Mouse (Mus musculus): Measurements from ENCODE around the gene Crlf1.
"Not testable (repeated sequence)": the region's sequence is repeated elsewhere in the genome, so short reads cannot be mapped to it uniquely, and the experiment has no call there.

Crlf1 gene

DNA sequence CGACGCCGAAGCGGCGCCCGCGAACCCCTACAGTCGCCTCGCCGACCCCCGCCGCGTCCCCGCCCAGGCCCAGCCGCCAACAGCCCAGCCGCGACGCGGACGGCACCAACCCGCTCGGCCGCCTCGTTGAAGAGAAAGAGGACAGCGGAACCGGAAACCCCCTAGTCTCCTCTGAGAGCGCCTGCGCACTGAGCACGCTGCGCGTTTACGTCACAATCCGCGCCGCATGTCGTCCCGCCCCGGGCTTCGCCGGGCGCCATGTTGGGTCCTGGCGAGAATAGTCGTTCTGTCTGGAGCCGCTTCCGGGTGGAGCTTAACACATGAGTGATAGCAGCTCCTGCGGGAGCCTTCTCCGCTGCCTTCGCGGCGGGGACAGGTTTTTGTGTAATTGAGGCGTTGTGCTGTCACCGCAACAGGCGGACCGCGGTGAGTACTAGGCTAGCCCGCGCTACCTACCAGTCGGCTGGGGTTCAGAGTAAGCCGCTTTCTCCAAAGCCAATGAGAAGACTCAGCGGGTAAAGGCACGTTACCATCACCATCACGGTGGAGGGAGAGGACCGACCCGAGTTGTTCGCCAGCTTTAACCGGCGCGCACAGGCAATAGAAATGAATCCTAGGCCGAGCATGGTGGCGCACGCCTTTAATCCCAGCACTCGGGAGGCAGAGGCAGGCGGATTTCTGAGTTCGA, 17.4 kb downstream of the Crlf1 start, which contains the start of gene Uba52:
Gene Uba52 (minus strand): TSS at position 574 of the 688 bp plus-strand sequence.
- in situ Hi-C loops (cut with MboI; ENCODE audit: low pct_unique_long_range_greater_than_20kb in 1 of 2, low sequenced_read_pairs in 2 of 2, unreplicated experiment in 1 of 2): no loop called here

- in situ Hi-C loops (cut with MboI; ENCODE audit: low pct_unique_long_range_greater_than_20kb in 1 of 2, low sequenced_read_pairs in 2 of 2, unreplicated experiment in 1 of 2): not testable (repeated sequence)
Measured at GRCm38 (mm10) chr8:70511174-70511573, 18.2 kb downstream of the Crlf1 start.

- in situ Hi-C loops (cut with MboI; ENCODE audit: low pct_unique_long_range_greater_than_20kb in 1 of 2, low sequenced_read_pairs in 2 of 2, unreplicated experiment in 1 of 2): no loop called here
Measured at GRCm38 (mm10) chr8:70511770-70512169, 18.8 kb downstream of the Crlf1 start.

DNA sequence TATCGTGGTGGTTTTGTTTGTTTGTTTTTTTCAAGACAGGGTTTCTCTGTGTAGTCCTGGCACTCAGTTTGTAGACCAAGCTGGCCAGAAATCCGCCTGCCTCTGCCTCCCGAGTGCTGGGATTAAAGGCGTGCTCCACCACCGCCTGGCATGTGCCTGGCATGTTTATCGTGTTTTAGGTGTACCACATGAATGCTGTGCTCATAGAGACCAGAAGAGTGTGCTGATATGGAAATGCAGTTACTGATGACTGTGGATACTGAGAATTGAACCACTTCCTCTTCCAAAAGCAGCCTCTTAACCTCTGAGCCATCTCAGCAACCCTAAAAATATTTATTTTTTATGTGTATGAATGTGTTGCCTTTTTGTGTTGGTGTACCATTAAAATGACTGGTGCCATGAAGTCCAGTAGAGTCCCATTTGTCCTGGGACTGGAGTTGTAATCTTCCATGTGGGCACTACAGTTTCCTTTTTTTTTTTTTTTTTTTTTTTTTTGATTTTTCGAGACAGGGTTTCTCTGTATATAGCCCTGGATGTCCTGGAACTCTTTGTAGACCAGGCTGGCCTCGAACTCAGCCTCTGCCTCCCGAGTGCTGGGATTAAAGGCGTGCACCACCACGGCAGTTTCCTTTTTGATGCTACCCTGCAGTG, 19.4 kb downstream of the Crlf1 start:
- in situ Hi-C loops (cut with MboI; ENCODE audit: low pct_unique_long_range_greater_than_20kb in 1 of 2, low sequenced_read_pairs in 2 of 2, unreplicated experiment in 1 of 2): no loop called here

- in situ Hi-C loops (cut with MboI; ENCODE audit: low pct_unique_long_range_greater_than_20kb in 1 of 2, low sequenced_read_pairs in 2 of 2, unreplicated experiment in 1 of 2): no loop called here
Measured at GRCm38 (mm10) chr8:70513441-70513840, 20.5 kb downstream of the Crlf1 start.

GRCm38 (mm10) chr8:70517940-70518643, 25.1 kb downstream of the Crlf1 start:
- in situ Hi-C loops (cut with MboI; ENCODE audit: low pct_unique_long_range_greater_than_20kb in 1 of 2, low sequenced_read_pairs in 2 of 2, unreplicated experiment in 1 of 2): no loop called here

DNA sequence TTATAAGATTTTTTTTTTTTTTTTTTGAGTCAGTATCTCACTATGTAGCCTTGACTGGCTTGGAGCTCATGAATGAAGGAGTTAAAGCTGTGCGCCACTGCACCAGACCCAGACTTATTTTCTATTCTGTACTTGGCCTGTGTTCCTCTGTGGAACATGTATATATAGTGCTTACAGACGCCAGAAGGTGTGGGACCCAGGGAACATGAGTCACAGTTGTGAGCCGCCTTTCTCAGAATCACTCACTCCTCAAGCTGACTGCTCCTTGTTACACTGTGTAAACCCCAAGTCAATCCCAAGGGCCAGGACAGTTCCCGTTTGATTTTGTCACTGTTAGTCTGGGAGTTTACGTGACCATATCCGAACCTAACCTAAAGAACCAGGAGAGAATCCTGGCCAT, 26.1 kb downstream of the Crlf1 start:
- in situ Hi-C loops (cut with MboI; ENCODE audit: low pct_unique_long_range_greater_than_20kb in 1 of 2, low sequenced_read_pairs in 2 of 2, unreplicated experiment in 1 of 2): no loop called here

DNA sequence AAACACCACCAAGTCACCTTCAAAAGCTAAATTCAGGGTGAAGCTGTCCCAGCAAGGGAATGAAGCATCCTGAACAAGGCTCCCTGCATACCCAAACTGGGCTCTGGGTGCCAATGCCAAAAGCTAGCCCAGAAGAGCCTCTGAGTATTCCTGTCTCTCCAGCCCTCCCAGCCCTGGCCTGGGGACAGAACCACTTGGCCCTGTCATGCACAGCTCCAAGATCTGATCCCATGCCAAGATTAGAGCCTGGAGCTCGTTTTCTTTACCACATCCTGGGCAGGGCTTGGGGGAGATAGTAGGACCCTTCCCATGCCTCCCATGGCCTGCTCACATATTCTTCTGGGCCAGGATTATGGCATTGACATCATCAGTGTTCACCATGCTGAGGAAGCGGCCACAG, 26.6 kb downstream of the Crlf1 start:
- in situ Hi-C loops (cut with MboI; ENCODE audit: low pct_unique_long_range_greater_than_20kb in 1 of 2, low sequenced_read_pairs in 2 of 2, unreplicated experiment in 1 of 2): no loop called here

GRCm38 (mm10) chr8:70522592-70523403, 29.8 kb downstream of the Crlf1 start:
- in situ Hi-C loops (cut with MboI; ENCODE audit: low pct_unique_long_range_greater_than_20kb in 1 of 2, low sequenced_read_pairs in 2 of 2, unreplicated experiment in 1 of 2): no loop called here

DNA sequence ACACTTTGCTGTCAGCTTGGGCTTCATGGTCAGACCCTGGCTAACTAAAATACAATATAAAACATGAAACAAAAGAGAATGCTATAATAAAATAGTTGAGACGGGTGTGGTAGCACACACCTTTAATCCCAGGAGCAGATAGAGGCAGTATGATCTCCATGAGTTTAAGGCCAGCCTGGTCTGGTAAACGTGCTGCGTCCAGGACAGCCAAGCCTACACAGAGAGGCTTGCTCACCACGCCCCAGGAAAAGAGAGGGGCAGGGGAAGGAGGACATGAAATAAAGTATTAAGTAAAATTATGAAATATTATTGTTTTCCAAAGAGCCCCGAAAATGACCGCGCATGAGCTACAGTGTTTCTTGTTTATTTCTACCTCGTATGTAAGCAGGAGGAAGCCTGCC, 34.2 kb downstream of the Crlf1 start:
- in situ Hi-C loops (cut with MboI; ENCODE audit: low pct_unique_long_range_greater_than_20kb in 1 of 2, low sequenced_read_pairs in 2 of 2, unreplicated experiment in 1 of 2): no loop called here

GRCm38 (mm10) chr8:70527512-70528181, 34.7 kb downstream of the Crlf1 start, which contains the start of the genes Fkbp8 and Kxd1:
Gene Fkbp8 (plus strand): TSS chr8:70527724.
Gene Kxd1 (minus strand): TSS chr8:70527956.
- in situ Hi-C loops (cut with MboI; ENCODE audit: low pct_unique_long_range_greater_than_20kb in 1 of 2, low sequenced_read_pairs in 2 of 2, unreplicated experiment in 1 of 2): no loop called here

DNA sequence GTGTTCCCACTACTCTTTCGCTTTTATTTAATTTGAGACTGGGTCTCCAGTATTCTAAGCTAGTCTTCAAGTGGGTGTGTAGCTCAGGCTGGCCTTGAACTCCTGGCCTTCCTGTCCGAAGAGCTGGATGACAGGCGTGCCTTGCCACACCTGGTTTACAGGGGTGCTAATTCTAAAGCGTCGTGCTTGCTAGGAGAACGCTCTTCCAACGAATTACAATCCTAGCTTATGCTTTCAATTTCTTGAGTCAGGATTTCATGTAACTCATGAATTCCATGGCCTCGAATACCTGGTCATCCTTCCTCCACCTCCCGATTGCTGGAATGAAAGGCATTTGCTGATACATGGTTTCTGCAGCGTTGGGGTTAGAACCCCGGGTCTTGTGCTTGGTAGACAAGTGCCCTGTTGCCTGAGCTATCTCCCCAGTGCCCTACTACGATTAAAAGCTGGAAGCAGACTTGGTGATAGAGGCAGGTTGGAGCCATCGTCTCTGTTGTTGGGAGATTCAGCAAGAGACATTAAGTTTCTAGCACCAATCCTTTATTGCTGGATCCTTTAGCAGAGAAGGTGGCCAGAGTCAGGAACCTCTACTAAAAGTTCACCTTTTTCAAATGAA, 35.3 kb downstream of the Crlf1 start:
- in situ Hi-C loops (cut with MboI; ENCODE audit: low pct_unique_long_range_greater_than_20kb in 1 of 2, low sequenced_read_pairs in 2 of 2, unreplicated experiment in 1 of 2): no loop called here

- in situ Hi-C loops (cut with MboI; ENCODE audit: low pct_unique_long_range_greater_than_20kb in 1 of 2, low sequenced_read_pairs in 2 of 2, unreplicated experiment in 1 of 2): no loop called here
Measured at GRCm38 (mm10) chr8:70529299-70529698, 36.3 kb downstream of the Crlf1 start.

DNA sequence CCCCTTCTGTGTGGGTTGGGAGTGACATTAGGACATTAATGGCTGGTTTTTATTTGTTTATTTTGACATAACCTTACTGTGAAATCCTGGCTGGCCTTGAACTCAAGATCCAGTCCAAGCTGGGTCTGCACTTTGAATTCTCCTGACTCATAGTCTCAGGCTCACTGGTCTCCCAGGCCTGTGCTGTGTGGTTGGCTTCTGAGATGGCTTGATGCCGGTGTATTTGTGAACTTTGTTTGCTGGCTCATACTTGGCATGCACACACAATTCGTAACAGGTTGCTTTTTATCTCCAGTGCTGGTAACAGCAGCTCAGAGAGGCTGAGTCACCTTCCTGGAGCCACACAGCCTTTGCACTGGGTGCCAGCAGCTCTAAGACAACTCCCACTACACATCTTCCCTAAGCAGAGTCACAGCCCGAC, 36.8 kb downstream of the Crlf1 start:
- in situ Hi-C loops (cut with MboI; ENCODE audit: low pct_unique_long_range_greater_than_20kb in 1 of 2, low sequenced_read_pairs in 2 of 2, unreplicated experiment in 1 of 2): no loop called here

- in situ Hi-C loops (cut with MboI; ENCODE audit: low pct_unique_long_range_greater_than_20kb in 1 of 2, low sequenced_read_pairs in 2 of 2, unreplicated experiment in 1 of 2): no loop called here
Measured at GRCm38 (mm10) chr8:70530314-70530713, 37.4 kb downstream of the Crlf1 start.

- in situ Hi-C loops (cut with MboI; ENCODE audit: low pct_unique_long_range_greater_than_20kb in 1 of 2, low sequenced_read_pairs in 2 of 2, unreplicated experiment in 1 of 2): no loop called here
Measured at GRCm38 (mm10) chr8:70534281-70534680, 41.3 kb downstream of the Crlf1 start.

DNA sequence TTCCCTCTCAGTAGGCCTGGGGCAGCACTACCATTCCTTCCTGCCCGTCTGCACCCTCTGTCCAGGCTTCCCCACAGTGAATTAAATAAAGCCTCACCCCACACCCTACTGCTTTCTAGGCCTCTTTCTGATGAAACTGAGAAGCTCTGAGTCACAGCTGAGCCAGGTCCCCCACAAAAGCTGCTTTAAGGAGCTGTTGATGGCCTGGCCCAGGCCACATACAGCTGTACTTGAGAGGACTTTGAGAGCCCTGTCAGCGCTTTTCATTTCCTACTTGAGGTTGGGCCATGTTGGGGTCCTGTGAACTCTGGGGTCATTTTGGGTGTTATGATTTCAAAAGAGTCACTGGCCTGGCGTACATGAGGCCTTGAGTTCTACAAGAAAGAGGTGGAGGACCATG, 42.3 kb downstream of the Crlf1 start:
- in situ Hi-C loops (cut with MboI; ENCODE audit: low pct_unique_long_range_greater_than_20kb in 1 of 2, low sequenced_read_pairs in 2 of 2, unreplicated experiment in 1 of 2): no loop called here

- in situ Hi-C loops (cut with MboI; ENCODE audit: low pct_unique_long_range_greater_than_20kb in 1 of 2, low sequenced_read_pairs in 2 of 2, unreplicated experiment in 1 of 2): no loop called here
Measured at GRCm38 (mm10) chr8:70535701-70536100, 42.7 kb downstream of the Crlf1 start.
